Mouse (Mus musculus): ENCODE measurements around the gene Gm49383.

Gm49383 gene

GRCm38 (mm10) chr12:69196444-69197377 lies at the start of gene Gm49383:
Gm49383 (minus strand) TSS chr12:69197104.
- peak; percentile 68 for DNase-seq (ENCODE audit: low spot score)

- peak; percentile 74 for DNase-seq (ENCODE audit: low spot score)
Measured at GRCm38 (mm10) chr12:69241771-69242431, 45.0 kb upstream of the Gm49383 start.

GRCm38 (mm10) chr12:69241405-69241770 lies 44.5 kb upstream of the Gm49383 start:
- no peak for DNase-seq (ENCODE audit: low spot score)

- no peak for DNase-seq (ENCODE audit: low spot score)
Measured at GRCm38 (mm10) chr12:69240876-69241275, 44.0 kb upstream of the Gm49383 start, which contains the start of gene Klhdc1. Klhdc1 (plus strand) TSS chr12:69241176.

GRCm38 (mm10) chr12:69238284-69238683 lies 41.4 kb upstream of the Gm49383 start:
- DNase-seq (ENCODE audit: low spot score): no peak

GRCm38 (mm10) chr12:69235782-69236181 lies 38.9 kb upstream of the Gm49383 start:
- no peak for DNase-seq (ENCODE audit: low spot score)

GRCm38 (mm10) chr12:69229251-69229650 lies 32.3 kb upstream of the Gm49383 start:
- DNase-seq (ENCODE audit: low spot score): no peak

- DNase-seq (ENCODE audit: low spot score): peak; percentile 90
Measured at GRCm38 (mm10) chr12:69227776-69228466, 31.0 kb upstream of the Gm49383 start, which contains the start of gene Pole2. Pole2 (minus strand) TSS chr12:69228195.

- no peak for DNase-seq (ENCODE audit: low spot score)
Measured at GRCm38 (mm10) chr12:69220613-69221277, 23.8 kb upstream of the Gm49383 start.

GRCm38 (mm10) chr12:69216587-69216986 lies 19.7 kb upstream of the Gm49383 start:
- DNase-seq (ENCODE audit: low spot score): no peak

GRCm38 (mm10) chr12:69215000-69215785 lies 18.3 kb upstream of the Gm49383 start:
- DNase-seq (ENCODE audit: low spot score): peak; percentile 31

GRCm38 (mm10) chr12:69214393-69214792 lies 17.5 kb upstream of the Gm49383 start:
- no peak for DNase-seq (ENCODE audit: low spot score)

GRCm38 (mm10) chr12:69213186-69213777 lies 16.4 kb upstream of the Gm49383 start:
- no peak for DNase-seq (ENCODE audit: low spot score)

GRCm38 (mm10) chr12:69211057-69211456 lies 14.2 kb upstream of the Gm49383 start:
- DNase-seq (ENCODE audit: low spot score): no peak

GRCm38 (mm10) chr12:69210056-69210979 lies 13.4 kb upstream of the Gm49383 start:
- DNase-seq (ENCODE audit: low spot score): no peak

GRCm38 (mm10) chr12:69208520-69208919 lies 11.6 kb upstream of the Gm49383 start:
- no peak for DNase-seq (ENCODE audit: low spot score)

- DNase-seq (ENCODE audit: low spot score): no peak
Measured at GRCm38 (mm10) chr12:69207926-69208325, 11.0 kb upstream of the Gm49383 start.

GRCm38 (mm10) chr12:69207396-69207795 lies 10.5 kb upstream of the Gm49383 start:
- DNase-seq (ENCODE audit: low spot score): no peak

GRCm38 (mm10) chr12:69204052-69204833 lies 7.3 kb upstream of the Gm49383 start, which contains the start of gene Gm49384:
Gm49384 (minus strand) TSS chr12:69204267.
- no peak for DNase-seq (ENCODE audit: low spot score)

All from ovary, postnatal 36 days (tissue).